Mouse (Mus musculus): ENCODE results near the gene Dusp27.
A peak's percentile ranks its signal among the peaks of the same experiment; 100 is the strongest.

Gene Dusp27

DNA sequence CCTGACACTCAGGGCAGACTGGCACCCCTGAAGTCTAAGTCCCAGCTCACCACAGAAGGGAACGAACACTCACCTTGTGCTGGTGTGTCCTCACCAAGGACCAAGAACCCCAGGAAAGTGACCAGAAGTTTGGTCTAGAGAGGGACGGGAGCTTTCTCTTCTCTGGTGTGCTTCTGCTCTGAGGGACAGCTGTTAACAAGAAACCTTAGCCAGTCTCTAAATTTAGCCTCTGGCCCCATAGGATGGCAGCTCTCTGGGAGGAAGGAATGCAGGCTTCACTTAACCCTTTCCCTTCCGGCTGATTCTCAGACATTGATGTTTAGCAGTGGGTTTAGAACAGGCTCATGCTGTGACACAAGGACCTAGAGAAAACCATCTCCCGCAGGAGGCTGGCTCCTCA lies at the start of gene Dusp27:
Gene Dusp27, minus strand, starts transcription at position 204 of the 400 bp plus-strand sequence.
- DNase-seq (ENCODE audit: low spot score in 2 of 2): peak in 1 of 2 experiments; percentile 22

DNA sequence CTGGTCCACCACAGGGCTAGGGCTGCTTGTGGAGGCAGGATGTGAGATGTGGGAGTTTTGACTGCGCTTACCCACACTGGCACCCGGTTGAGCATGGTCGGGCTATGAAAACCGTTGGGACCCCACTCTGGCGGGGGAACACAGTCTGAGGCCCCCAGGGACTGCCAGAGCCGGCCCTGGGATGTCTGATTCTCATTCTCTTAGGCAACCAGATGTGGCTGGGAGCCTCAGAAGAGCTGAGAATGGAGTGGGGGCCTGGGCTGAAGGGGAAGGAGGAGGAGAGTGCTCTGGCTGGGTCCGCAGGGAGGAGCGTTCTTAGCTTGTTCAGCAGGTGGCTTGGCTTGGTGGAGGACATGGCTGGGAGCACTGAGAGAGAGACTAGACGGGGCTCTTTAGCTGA lies 45.9 kb upstream of the Dusp27 start:
- DNase-seq (ENCODE audit: low spot score in 2 of 2): no peak

DNA sequence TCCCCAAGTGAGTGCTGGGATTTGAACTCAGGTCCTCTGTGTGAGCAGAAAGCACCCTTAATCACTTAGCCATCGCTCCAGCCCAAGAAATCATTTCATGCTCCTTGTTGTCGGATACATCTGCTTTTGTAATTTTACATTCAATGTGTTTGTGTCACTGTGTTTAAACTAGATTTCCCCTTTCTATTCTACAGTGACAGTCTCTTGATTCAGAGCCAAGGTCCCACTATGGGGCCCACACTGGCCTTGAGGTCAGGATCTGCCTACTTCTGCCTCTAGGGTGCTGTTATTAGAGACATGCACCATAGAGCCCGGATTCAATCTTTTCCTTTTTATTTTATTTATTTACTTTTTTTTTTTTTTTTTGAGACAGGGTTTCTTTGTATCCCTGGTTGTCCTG lies 45.3 kb upstream of the Dusp27 start:
- DNase-seq (ENCODE audit: low spot score in 2 of 2): no peak

DNA sequence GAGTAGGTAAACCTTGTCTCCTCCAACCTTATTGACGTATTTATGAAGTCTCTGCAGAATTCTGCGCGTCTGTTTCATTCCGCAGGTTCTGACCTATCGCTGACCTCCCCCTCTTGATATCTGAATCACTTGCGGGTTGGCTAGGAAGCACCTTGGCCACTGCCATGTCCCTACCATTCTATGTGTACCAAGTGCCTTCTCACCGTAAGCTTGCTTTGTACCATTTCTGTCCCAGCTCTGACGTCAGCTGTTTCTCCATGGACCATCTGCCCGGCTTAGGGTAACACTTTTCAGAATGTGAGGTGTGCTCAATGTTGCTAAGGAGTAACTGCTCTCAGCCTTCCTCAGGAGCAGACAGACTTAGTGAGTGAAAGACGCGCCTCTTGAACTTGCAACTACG lies 43.1 kb upstream of the Dusp27 start:
- DNase-seq (ENCODE audit: low spot score in 2 of 2): no peak

DNA sequence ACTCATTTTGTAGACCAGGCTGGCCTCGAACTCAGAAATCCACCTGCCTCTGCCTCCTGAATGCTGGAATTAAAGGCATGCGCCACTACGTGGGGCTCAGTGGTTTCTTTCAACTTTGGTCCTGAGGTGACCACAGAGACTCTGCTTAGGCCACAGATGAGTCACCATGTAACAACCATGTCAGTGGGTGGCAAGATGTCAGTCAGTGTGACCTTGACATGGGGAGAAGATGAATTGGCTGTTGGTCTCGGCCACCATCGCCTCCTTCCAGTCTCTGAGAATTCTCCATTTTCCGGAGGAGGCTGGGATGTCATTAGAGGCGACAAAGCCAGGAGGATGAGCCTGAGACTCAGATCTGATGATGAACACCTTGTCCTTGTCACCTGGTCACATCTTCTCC lies 42.0 kb upstream of the Dusp27 start:
- DNase-seq (ENCODE audit: low spot score in 2 of 2): no peak

DNA sequence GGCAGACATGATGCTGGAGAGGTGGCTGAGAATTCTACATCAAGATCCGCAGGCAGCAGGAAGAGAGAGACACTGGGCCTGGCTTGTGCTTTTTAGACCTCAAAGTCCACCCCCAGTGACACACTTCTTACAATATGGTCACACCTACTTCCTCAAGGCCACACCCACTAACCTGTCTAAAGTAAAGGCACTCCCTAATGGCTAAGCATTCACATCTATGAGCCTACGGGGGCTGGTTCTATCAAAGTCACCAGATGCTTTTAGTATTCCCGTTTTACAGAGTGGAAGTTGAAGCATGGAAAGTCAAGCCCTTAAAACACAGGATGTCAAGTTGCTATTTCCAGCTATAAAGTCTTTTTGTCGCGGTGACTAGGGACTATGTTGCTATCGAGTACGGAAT lies 40.3 kb upstream of the Dusp27 start:
- no peak for DNase-seq (ENCODE audit: low spot score in 2 of 2)

DNA sequence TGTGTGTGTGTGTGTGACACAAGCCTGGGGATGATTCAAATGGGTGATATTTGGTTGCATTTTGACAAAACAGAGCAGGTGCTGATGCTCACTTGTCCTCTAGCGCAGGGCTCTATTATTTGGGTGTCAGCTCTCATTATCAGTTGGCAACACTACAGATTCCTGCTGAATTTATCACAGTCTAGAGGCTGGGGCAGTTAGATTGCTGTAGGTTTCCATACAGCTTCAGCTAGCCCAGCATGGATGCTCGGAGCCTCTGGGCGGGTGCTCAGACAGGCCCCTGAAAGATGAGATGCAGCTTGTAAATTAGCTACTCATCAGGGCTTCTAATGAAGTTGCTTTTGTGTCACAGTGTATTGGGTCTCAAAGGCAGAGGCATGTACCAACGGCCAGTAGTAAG lies 39.7 kb upstream of the Dusp27 start:
- DNase-seq (ENCODE audit: low spot score in 2 of 2): no peak

DNA sequence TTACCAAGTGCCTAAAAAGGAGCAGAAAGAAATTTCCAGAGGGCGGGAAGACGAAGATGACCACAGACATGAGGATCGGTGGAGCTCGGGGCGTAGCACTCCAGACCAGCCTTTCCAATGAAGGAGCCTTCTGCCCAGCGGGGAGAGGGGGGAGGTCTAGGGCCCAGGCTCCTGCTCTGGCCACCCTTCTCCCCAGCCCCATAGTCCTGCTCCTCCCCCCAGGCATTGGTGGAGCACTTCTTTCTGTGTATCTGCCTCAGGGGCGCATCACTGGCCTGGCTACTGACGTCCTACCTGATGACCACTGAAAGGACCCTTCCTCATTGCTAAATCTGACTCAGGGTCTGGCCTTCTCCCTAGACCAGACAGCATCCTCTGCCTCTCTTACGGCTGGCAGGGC lies 37.4 kb upstream of the Dusp27 start:
- DNase-seq (ENCODE audit: low spot score in 2 of 2): no peak

DNA sequence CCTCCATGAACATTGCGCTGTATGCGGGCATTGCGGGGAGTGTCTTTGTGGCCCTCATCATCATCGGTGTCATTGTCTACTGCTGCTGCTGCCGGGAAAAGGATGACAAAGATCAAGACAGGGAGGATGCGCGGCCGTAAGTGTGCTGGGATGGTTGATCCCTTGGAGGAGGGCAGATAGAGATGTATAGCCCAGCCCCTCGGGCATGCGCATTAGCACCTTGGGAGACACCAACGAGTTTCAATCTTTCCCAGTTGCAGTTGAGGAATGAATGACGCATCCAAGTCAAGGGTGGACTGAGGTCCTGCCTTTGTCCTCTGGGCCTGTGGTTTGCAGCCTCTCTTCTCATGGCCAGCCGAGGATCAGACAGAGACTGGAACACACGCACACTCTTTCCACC lies 36.9 kb upstream of the Dusp27 start:
- DNase-seq (ENCODE audit: low spot score in 2 of 2): no peak

DNA sequence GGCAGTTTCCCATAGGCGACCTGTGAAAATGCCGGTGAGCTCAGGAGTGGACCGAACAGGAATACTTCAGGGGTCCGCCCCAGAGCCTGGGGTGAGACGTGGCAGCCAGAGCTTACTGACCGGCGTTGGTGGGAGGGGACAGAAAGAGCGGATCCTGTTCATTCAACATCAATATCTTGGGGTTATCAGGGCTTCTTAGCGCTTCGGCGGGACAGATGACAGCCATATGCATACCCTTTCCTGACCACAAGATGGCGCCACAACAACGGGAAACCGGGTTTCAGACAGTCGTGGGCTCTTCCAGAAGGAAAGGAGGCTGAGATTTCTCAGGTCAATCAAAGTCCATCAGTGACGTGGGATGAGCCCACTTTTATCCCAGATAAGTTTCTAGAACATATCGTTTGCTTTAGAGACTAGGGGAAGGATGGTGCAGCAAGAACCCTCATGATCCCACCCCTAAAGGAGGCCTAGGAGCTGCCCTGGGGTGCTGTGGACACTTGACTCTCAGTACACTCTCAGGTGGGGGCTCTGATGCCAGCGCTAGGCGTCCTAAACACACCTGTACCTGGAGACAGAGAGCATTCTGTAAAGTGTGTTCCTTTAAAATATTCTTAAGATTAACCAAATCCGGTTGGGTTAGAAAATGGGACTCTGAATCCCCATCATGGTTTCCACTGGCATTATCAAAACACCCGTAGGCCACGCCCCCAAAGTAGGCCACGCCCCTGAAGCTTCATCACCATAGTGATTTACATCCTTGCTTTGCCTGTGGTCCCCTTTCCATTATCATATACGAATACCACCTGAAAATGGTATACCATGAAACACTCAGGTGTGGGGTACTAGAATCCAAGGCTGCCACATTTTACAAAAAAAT lies 33.1 kb upstream of the Dusp27 start:
- DNase-seq (ENCODE audit: low spot score in 2 of 2): peak; percentile 20 to 44

DNA sequence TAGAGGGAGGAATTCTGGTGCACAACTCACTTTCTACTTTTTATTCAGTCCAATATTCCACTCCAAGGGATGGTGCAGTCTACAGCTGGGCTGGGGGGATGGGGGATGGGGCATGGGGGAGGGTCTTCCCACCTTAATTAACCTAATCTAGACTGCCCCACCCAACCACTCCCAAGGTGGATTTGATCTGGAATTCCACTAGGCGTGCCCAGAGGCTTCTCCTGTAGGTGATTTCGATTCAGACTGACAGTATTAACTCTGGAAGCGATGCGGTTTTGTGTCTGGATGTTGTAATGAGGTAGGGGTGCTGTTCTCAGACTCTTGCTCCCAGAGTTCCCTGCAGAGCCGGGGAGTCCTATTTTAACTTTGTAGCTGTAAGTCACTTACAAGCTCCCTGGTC lies 32.4 kb upstream of the Dusp27 start:
- no peak for DNase-seq (ENCODE audit: low spot score in 2 of 2)

DNA sequence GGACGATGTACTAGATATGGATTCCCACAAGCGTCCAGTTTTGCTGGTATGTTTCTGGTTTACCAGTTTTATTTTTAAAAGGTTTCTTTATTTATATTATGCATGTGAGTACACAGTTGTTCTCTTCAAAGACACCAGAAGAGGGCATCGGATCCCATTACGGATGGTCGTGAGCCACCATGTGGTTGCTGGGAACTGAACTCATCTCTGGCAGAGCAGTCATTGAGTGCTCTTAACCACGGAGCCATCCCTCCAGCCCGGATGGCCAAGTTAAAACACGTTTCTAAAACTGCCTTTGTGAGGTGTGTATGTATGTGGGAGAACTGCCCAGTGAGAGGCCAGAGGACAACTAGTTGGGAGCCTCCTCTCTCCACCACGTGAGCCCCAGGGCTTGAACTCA lies 30.9 kb upstream of the Dusp27 start:
- no peak for DNase-seq (ENCODE audit: low spot score in 2 of 2)

DNA sequence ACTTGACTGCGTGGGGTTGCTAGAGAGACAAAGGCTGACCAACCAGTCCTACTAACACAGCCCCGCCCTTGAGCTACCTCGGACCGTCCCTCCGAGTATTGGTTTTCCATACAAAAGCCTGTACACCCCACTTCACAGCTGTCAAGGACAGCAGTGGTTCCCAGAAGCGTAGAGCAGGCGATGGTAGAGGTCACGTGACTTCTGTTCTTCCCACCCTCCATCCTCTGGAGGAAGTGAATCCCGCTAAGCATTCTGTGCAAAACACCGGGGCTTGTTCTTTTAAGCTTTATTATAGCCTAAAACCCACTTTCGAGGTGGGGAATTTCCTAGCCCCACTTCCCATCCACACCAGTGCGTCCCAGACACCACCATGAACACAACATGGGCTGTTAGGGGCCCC lies 30.0 kb upstream of the Dusp27 start:
- no peak for DNase-seq (ENCODE audit: low spot score in 2 of 2)

DNA sequence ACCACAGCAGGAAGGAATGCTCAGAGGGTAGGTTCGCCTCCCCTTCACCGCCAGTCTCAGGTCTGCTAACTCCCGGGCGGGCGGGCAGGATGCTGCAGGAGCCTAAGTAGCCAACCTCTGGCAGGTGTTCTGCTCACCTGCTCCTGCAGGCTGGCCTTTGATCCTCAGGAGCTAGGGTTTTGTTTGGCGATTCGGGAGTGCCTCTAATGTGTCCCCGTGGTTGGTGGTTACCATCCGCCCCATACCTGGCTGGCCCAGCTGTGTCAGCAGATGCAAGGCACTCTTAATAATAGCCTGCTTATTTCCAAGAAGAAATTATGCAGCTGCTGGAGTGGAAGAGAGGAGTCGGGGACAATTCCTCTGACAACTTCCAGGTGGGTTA lies 27.4 kb upstream of the Dusp27 start:
- DNase-seq (ENCODE audit: low spot score in 2 of 2): no peak

DNA sequence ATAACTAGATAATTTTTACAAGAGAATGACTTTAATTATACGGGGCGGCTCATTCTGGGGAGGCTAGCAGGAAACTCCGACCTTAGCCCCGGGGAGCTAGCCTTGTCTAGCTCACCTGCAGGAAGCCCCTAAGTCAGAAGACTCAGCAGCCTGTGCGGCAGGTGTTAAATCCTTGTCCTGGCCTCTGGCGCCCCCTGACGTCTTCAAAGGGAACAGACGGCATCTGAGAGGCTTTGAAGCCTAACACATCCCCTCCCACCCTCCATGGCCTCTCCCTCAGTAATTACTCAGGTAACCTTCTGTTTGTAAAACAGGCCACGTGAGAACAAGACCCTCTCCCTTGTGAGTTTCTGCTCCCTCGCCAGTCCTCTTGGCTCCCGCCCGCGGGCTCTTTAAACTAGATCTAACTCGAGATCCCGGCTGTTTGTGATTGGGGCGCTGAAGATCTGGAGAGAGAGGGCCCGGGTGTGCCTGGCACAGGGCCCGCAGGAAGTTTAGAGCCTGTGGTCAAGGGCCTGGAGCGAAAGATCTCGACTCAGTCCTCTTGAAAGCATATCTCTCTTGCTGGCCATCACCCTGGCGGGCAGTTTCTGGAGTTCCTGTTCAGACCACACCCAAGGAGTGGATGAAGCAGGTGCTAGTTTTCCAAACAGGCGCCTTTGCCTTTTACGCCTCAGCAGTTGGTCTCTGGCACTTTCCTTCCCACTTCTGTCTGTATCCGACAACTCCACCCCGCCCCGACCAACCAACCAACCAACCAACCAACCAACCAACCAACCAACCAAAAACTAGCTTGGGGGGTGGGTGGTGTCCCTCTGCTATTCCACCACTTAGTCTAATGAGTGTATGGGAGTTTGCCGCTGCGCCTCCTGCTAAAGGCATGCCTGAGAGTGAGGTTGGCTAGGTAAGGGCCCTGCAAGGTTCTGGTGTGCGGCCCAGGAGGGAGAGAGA lies 26.7 kb upstream of the Dusp27 start:
- peak; percentile 38 to 62 for DNase-seq (ENCODE audit: low spot score in 2 of 2)

DNA sequence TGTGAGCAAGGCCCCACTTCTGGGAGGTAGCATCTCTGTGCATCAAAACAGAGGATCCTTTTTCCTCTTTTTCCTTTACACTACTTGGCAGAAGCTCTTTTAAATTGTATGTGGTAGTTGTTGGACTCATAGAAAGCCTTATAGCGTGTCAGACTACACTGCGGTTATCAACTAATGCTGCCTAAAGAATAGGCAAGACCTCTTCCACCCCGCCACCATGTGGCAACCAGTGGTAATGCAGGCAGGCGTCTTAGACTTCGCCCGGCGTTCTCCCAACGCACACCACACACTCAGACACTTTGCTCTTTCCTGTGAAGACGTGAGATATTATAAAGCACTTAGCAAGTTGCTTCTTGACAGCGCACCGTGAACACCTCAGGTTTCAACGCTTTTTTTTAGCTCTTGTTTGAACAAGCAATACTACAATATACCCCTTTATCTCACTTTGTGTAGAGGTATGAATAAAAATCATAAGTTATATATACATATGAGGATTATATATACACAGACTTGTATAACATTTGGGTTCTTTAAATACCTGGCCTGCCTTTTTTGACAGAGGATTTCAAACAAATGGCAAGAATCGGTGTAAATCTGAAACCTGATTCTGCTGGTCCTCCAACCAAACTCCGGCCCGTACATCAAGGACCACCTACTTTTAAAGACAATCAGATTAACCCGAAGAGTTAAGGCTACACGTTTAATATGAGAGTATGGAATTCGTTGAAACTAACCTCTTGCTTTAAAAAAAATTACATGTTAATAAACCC lies 25.8 kb upstream of the Dusp27 start:
- DNase-seq (ENCODE audit: low spot score in 2 of 2): peak; percentile 23 to 77

DNA sequence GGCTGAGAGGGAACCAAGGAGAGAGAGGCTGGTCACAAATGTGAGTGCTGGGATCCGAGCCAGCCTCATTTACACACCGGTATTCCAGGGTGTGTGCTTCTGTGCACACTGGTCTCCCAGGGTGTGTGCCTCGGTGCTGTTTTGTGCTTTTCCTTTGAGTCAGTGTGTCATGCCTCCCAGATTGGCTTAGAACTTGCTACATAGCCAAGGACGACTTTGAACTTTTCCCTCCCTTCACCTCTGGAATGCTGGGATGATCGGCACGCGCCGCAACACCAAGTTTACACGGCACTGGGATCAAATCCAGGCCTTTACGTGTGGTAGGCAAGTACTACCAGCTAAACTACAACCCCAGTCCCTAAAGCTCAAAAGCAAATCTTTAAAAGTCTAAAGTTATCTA lies 24.3 kb upstream of the Dusp27 start:
- no peak for DNase-seq (ENCODE audit: low spot score in 2 of 2)

DNA sequence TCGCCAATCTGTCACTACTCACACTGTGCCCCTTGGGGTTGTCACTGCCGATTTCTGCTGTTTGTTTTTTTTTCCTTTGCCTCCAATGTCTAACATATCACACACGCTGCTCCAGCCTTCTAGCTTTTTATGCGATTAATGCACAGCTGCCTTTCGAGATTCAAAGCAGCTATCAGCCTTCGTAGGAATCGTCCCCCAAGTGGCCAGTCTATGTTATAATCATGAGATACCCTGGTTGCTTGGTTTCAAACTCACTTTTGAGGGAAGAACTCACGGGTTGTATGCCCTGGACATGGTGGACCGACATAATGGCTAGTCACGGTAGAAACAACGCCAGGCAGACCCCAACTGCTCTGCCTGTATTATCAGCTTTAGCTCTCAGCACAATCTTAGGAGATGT lies 23.6 kb upstream of the Dusp27 start:
- no peak for DNase-seq (ENCODE audit: low spot score in 2 of 2)

DNA sequence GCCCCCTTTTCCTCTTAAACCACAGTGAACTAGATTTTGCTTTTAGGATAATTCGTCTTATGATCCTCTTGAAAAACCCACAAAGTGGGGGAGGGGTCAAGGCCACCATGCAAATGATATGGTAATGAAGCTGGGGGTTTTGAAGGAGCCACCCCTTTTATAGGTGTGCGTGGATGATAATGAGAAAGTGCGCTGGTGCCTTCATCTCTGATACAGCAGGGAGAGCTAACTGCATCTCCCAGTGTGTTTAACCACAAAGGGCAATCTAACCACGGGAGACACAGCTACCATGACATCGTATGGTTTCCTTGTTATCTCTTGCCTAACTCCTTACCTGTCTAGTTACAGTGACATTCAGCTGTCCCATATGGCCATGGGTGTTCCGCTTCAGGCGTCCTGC lies 22.3 kb upstream of the Dusp27 start:
- DNase-seq (ENCODE audit: low spot score in 2 of 2): no peak

DNA sequence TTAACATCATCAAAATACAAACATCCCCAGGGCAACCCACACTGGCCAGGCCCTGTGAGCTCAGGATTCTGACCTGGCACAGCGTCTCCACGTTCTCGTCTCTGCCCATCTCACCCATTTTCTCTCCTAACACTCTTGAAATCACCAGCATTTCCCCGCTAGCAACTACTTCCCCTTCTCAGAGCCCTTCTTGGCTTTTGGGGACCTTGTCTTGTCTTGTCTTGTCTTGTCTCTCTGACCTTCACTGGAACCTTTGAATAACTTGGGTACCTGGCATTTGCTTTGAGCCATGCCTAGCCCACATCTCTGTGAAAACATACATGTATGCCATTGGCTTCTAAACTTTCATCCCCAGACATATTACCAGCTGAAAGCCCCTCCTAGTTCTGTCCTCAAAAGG lies 21.7 kb upstream of the Dusp27 start:
- DNase-seq (ENCODE audit: low spot score in 2 of 2): no peak

DNA sequence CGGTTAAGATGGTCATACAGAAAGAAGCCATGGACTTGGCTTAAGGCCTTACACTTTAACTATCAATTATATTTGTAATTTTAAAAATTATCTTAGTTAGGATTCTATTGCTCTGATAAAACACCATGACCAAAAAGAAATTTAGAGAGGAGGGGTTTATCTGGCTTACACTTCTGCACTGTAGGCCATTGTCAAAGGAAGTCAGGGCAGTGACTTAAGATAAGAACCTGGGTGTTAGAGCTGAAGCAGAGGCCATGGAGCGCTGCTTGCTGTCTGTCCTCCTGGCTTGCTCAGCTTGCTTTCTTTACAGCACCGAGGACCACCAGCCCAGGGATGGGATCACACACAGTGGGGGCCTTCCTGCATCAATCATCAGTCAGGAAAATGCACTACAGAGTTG lies 19.9 kb upstream of the Dusp27 start:
- DNase-seq (ENCODE audit: low spot score in 2 of 2): no peak

DNA sequence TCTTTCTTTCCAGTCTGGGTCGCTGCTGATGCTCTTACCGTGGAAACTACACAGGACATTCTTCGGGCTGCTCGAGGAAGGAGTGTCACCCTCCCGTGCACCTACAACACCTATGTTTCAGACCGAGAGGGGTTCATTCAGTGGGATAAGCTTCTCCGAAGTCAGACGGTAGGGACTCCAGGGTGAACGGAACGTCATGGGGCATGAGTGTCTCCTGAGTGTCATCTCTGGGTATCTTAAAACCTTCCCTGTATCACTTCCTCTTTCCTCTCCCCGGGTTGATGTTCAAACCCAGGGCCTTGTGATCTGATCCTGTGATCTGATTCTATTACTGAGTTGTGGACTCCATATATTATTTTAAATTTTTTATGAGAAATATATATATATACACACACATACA lies 18.9 kb upstream of the Dusp27 start:
- no peak for DNase-seq (ENCODE audit: low spot score in 2 of 2)
